Mouse (Mus musculus) limb, embryonic 11.5 days (tissue): ENCODE data around the gene Mcam. TPM values are rescaled to one million over a fixed set of nuclear protein-coding genes. Genes with fewer than 3 reads are reported as not detected.
"Not testable (repeated sequence)": the region's sequence is repeated elsewhere in the genome, so short reads cannot be mapped to it uniquely, and the experiment has no call there.

ENCODE experiments used
- ATAC-seq: fragments of 200-750 bp; cut with Nextera tagmentation; 2 replicates; pipeline ENCODE4 v1.8.0; 2017; ENCODE audit warnings: low read depth; ENCODE audit not compliant: insufficient number of reproducible peaks, low FRiP score, low TSS enrichment
- DNase-seq: peaks from one replicate; pipeline ENCODE4 v3.0.0-alpha.2; 2015; ENCODE audit warnings: low spot score
- H3K27ac ChIP-seq: fragments of 300-500 bp; sonication (generic); replicated peaks from 2 replicates; pipeline ENCODE4 v1.5.1; 2014; ENCODE audit warnings: low read depth, mild to moderate bottlenecking, low read length
- H3K27me3 ChIP-seq: fragments of 300-500 bp; sonication (generic); 2 replicates; pipeline ENCODE4 v1.6.1; 2014; ENCODE audit warnings: mild to moderate bottlenecking, low read length, mixed read lengths; ENCODE audit not compliant: control insufficient read depth, insufficient read depth
- H3K36me3 ChIP-seq: fragments of 300-500 bp; sonication (generic); 2 replicates; pipeline ENCODE4 v1.6.1; 2014; ENCODE audit warnings: mild to moderate bottlenecking, low read length, moderate library complexity, mixed read lengths; ENCODE audit not compliant: control insufficient read depth, insufficient read depth
- H3K4me1 ChIP-seq: fragments of 300-500 bp; sonication (generic); 2 replicates; pipeline ENCODE4 v1.6.1; 2014; ENCODE audit warnings: low read length, mixed read lengths; ENCODE audit not compliant: control insufficient read depth, insufficient read depth
- H3K4me2 ChIP-seq: fragments of 300-500 bp; sonication (generic); 2 replicates; pipeline ENCODE4 v1.6.1; 2014; ENCODE audit warnings: low read depth, mild to moderate bottlenecking, moderate library complexity; ENCODE audit not compliant: severe bottlenecking
- H3K4me3 ChIP-seq: fragments of 300-500 bp; sonication (generic); 2 replicates; pipeline ENCODE4 v1.5.1; 2014; ENCODE audit warnings: low read depth, low read length
- H3K9ac ChIP-seq: fragments of 300-500 bp; sonication (generic); 2 replicates; pipeline ENCODE4 v1.6.1; 2014; ENCODE audit warnings: mild to moderate bottlenecking, low read length
- H3K9me3 ChIP-seq: fragments of 300-500 bp; sonication (generic); 2 replicates; pipeline ENCODE4 v1.6.1; 2016; ENCODE audit warnings: low read length; ENCODE audit not compliant: control insufficient read depth
- WGBS: fragments of 180-500 bp; shearing (Covaris S2); extraction: QIAGEN DNeasy Blood & Tissue Kit; methylation state at CpG from one replicate; pipeline ENCODE4 v1.1.7; 2014; 5-methylcytosine and 5-hydroxymethylcytosine counted together
- polyA plus RNA-seq: library from polyadenylated mRNA; unstranded; fragments of >200 nt; fragmentation: Nextera tagmentation; extraction: Ambion mirVana; gene quantifications from 2 replicates; pipeline ENCODE4 v1.2.1, GENCODE M21; 2014

The Mcam gene
- polyA plus RNA-seq, 1 experiment from 2014 or later: 12.7 TPM

DNA sequence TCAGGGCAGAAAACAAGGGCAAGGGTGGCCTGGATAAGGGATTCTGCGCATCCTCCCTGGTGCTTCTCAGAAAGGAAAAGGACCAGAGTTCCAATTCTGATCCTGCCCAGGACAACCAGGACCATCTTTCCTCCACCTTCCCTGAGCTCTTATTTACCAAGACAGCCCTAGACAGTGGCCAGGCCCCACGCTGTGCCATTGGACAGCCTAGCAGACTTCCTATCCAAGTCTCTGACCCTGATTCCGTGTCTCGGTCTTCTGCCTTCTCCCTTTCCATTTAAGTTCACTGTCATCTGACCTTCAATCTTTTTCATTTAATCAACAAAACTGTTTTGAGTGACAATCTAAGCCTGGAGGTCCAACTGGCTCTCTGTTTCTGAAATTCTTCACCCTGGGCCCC is 27.7 kb upstream of the Mcam start:
- Histone ChIP-seq H3K9me3 (no peaks in the 10 kb centered on the region), H3K9ac (no peak overlapping the region), H3K4me3 (no peak overlapping the region), H3K36me3 (peaks cover 10% of the 10 kb centered on the region; the same call in 1 of the 2 replicates), H3K27me3 (no peaks in the 10 kb centered on the region), H3K4me1 (peaks cover 37% of the 10 kb centered on the region), H3K27ac (no peak overlapping the region), H3K4me2 (no peak overlapping the region)
- DNase-seq (no peak), ATAC-seq (no peak)
- WGBS: 81% methylated on average over 4 of the region's 4 CpGs

DNA sequence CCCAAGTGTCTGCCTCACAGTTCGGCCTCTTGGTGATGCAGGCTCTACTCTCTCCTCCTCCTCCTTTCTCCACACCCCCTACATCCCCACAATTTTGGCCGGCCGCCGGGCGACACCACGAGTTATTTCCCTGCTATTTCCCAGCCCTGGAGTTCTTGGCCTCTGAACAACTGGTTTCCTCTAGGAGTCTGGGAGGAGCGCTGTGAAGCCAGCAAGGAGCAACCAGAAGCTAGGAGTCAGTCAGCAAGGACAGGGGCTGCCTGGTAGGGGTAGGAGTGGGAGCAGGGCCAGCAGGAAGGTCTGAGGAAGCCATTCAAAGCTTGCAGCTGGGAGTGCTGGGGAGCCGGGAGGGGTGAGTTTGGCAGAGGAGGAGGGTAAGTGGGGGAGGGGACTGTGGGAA is 27.2 kb upstream of the Mcam start, which contains the start of gene C1qtnf5:
TSS of gene C1qtnf5 (plus strand) at position 136 of the 400 bp plus-strand sequence.
- no peak for ATAC-seq
- DNase-seq: no peak
- no peak within 1 kb of the TSS for H3K9ac ChIP-seq
- no peak within 1 kb of the TSS for H3K4me3 ChIP-seq
- no peaks in the 10 kb centered on the region for H3K27me3 ChIP-seq
- H3K9me3 ChIP-seq: no peaks in the 10 kb centered on the region
- no peak within 1 kb of the TSS for H3K27ac ChIP-seq
- 32% methylated on average over 8 of the region's 8 CpGs for WGBS
- peaks cover 33% of the 10 kb centered on the region for H3K4me1 ChIP-seq
- H3K4me2 ChIP-seq: peak within 1 kb of the TSS; percentile 18
- H3K36me3 ChIP-seq: peaks cover 10% of the 10 kb centered on the region; the same call in 1 of the 2 replicates

DNA sequence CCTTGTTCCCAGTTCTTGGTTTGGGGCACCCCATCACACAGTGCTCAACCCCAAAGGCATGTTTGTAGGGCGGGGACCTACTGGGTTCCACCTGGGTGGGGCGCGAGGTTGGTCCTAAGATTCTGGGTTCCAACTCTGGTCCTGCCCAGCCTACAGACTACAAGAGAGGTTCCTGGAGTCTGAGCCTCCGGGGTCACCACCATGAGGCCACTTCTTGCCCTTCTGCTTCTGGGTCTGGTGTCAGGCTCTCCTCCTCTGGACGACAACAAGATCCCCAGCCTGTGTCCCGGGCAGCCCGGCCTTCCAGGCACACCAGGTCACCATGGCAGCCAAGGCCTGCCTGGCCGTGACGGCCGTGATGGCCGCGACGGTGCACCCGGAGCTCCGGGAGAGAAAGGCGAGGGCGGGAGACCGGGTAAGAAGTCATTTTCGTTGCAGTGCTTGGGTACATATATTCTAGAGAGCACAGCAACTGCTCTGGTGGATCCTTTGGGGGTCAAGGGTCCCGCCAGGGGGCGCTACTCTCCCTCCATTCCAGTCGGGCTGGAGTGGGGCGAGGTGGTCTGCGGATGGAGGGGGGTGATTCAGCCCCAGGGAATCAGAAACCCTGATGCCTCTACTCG is 26.6 kb upstream of the Mcam start:
- H3K9ac ChIP-seq: no peak overlapping the region
- peaks cover 33% of the 10 kb centered on the region for H3K4me1 ChIP-seq
- 42% methylated on average over 25 of the region's 25 CpGs for WGBS
- H3K27ac ChIP-seq: no peak overlapping the region
- DNase-seq (peak; percentile 62), ATAC-seq (no peak)
- H3K36me3 ChIP-seq: peaks cover 10% of the 10 kb centered on the region; the same call in 1 of the 2 replicates
- peak overlapping the region; percentile 18 for H3K4me2 ChIP-seq
- H3K4me3 ChIP-seq: no peak overlapping the region
- H3K27me3 ChIP-seq: no peaks in the 10 kb centered on the region
- no peaks in the 10 kb centered on the region for H3K9me3 ChIP-seq

DNA sequence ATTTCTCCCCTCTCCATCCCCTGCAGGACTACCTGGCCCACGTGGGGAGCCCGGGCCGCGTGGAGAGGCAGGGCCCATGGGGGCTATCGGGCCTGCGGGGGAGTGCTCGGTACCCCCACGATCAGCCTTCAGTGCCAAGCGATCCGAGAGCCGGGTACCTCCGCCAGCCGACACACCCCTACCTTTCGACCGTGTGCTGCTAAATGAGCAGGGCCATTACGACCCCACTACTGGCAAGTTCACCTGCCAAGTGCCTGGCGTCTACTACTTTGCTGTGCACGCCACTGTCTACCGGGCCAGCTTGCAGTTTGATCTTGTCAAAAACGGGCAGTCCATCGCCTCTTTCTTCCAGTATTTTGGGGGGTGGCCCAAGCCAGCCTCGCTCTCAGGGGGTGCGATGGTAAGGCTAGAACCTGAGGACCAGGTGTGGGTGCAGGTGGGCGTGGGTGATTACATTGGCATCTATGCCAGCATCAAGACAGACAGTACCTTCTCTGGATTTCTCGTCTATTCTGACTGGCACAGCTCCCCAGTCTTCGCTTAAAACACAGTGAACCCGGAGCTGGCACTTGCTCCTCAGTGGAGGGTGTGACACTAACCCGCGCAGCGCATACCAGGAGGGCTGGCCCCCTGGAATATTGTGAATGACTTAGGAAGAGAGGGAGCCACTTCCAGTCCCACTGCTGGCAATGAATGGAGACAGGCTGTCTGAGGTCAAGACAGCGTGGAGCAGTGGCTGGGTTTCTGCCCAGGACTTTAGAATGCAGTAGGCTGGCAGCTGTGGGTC is 25.8 kb upstream of the Mcam start:
- Histone ChIP-seq H3K27me3 (no peaks in the 10 kb centered on the region), H3K9me3 (no peaks in the 10 kb centered on the region), H3K36me3 (peaks cover 10% of the 10 kb centered on the region; the same call in 1 of the 2 replicates), H3K4me3 (no peak overlapping the region), H3K4me2 (peak overlapping the region; percentile 15), H3K27ac (no peak overlapping the region), H3K4me1 (peaks cover 33% of the 10 kb centered on the region), H3K9ac (peak overlapping the region; percentile 30; the same call in 1 of the 2 replicates)
- 84% methylated on average over 31 of the region's 31 CpGs for WGBS
- ATAC-seq (no peak), DNase-seq (no peak)

DNA sequence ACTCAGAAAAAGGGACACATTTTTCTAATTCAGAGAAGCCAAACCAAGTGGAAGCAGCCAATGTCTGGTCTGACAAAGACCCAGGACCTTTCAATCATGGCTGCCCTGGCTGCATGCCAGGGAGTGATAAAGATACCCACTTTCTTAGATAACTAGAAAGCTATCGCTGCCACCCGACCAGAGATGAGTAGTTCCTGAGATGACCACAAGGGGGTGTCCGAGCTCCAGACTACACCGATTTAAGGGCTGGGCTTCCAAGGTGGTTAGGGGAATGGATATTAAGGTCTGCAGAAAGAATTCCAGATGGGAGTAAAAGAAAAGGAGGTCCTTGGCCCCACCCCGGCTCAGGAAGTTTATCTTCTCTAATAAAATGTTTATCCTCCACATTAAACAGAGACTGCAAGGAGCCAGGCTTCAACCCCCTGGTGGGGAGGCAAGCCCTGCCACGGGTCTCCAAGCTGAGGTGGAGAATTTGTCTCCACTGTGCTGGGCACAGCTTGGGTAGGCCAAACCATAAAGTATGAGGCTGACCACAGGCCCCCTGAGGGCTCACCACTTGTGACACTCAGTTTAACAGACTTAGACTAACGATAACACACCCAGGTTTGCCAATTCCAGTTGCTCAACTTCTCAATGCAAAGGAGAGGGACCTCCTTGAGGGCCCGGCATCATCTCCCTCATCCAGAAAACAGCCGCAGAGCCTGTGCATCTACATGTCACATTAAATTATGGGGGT is 24.7 kb upstream of the Mcam start:
- H3K27ac ChIP-seq: 0 out of 2 replicates have a peak overlapping the region, but pooled peaks have one; percentile 30
- 19% methylated on average over 9 of the region's 9 CpGs for WGBS
- H3K9ac ChIP-seq: 0 out of 2 replicates have a peak overlapping the region, but pooled peaks have one; percentile 30
- no peak for ATAC-seq
- DNase-seq: peak; percentile 86
- peak overlapping the region; percentile 29; the same call in 1 of the 2 replicates for H3K4me2 ChIP-seq
- no peaks in the 10 kb centered on the region for H3K27me3 ChIP-seq
- peaks cover 8% of the 10 kb centered on the region; the same call in 1 of the 2 replicates for H3K36me3 ChIP-seq
- peak overlapping the region; percentile 8; the same call in 1 of the 2 replicates for H3K4me3 ChIP-seq
- peaks cover 33% of the 10 kb centered on the region for H3K4me1 ChIP-seq
- no peaks in the 10 kb centered on the region for H3K9me3 ChIP-seq

DNA sequence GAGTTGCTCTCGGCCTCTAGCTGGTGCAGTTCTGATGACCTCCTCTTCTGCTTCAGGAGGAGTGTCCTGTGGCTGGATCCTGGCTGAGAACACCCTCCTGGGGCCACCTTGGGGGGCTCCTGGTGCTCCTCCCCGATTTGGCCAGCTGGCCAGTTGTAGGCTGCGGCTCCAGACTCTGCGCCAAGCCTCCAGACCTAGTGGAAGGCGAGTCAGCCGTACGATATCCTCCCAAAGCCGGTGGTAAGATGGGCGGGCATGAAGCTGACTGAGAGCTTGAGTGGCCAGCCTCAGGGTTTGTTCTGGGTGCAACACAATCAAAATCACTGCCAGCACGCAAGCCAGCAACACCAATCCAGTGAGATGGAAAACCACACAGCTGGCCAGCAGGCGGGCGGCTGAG is 22.4 kb upstream of the Mcam start:
- peak overlapping the region; percentile 68; the same call in 1 of the 2 replicates for H3K4me3 ChIP-seq

DNA sequence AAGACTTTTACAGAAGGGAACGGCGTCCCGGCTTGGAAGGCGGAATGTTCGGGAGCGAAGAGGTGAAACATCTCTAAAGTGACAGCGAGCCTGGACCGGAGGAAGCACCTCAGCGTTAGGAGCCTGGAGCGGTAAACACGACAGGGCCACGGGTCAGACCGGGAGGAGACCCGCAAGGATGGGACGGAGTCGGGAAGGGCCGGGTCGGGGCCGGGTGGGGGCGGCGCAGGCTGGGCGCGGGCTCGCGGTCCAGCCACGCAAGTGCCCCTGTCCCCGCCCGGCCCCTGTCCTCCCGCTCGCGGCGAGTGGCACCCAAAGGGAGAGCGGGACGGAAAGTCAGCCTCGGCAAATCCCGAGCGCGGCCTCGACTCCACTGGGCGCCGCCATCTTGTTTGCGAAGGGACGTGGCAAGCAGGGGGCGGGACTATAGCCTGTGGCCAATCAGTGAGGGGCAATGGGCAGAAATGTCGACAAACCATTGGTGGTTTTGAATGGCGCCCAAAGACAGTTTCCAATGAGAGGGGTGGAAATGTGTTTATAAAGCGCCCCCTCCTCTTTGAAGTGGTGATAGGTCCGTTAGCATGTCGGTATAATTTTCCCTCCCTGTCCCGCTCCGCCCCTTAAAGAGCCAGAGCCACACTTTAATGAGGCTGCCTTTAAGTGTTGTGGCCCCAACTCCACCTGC is 21.0 kb upstream of the Mcam start, which contains the start of the genes Gm49380 and Rnf26:
TSS of gene Gm49380 (minus strand) at position 396 of the 685 bp plus-strand sequence.
TSS of gene Rnf26 (minus strand) at position 413 of the 685 bp plus-strand sequence.
- H3K4me1 ChIP-seq: peaks cover 19% of the 10 kb centered on the region
- peak within 1 kb of the TSS; percentile 68 for H3K4me3 ChIP-seq
- peak; percentile 95 for ATAC-seq
- peak within 1 kb of the TSS; percentile 80 for H3K9ac ChIP-seq
- peak within 1 kb of the TSS; percentile 47 for H3K4me2 ChIP-seq
- peak; percentile 95 for DNase-seq
- no peaks in the 10 kb centered on the region for H3K27me3 ChIP-seq
- H3K36me3 ChIP-seq: peaks cover 8% of the 10 kb centered on the region; the same call in 1 of the 2 replicates
- under 1% methylated on average over 51 of the region's 51 CpGs for WGBS
- no peaks in the 10 kb centered on the region for H3K9me3 ChIP-seq
- 0 out of 2 replicates have a peak within 1 kb of the TSS, but pooled peaks have one; percentile 48 for H3K27ac ChIP-seq

More for the DNA sequence above, 22.4 kb upstream of the Mcam start:
- ATAC-seq, H3K27me3 ChIP-seq, H3K36me3 ChIP-seq, H3K9me3 ChIP-seq, DNase-seq, H3K27ac ChIP-seq, H3K9ac ChIP-seq: not testable (repeated sequence)
- Histone ChIP-seq H3K4me1 (peaks cover 32% of the 10 kb centered on the region), H3K4me2 (peak overlapping the region; percentile 47)
- 77% methylated on average over 10 of the region's 12 CpGs for WGBS
